Mouse (Mus musculus): ENCODE results near the gene Zfp541. TPM values are rescaled to one million over a fixed set of nuclear protein-coding genes. Genes with fewer than 3 reads are reported as not detected.

Zfp541 gene
- polyA plus RNA-seq, 1 experiment from 2014 or later = 0.14 TPM

DNA sequence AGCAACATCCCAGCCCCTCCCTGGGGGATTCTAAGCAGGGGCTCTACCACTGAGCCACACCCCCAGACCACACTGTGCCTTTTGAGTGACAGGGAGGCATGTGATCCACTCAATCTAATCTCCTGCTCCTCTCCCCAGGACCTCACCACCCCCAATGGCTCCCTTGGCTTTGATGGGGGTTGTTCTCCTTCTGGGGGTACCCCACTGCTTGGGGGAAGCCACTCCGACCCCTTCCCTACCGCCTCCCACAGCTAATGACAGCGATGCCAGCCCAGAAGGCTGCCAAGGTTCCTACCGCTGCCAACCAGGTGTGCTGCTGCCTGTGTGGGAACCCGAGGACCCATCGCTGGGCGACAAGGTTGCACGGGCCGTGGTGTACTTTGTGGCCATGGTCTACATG lies 72.1 kb downstream of the Zfp541 start:
- Histone ChIP-seq H3K9me3 (replicated peaks; ENCODE audit: control insufficient read depth, low read length, poor library complexity, severe bottlenecking) (no peaks in the 10 kb centered on the region), H3K4me3 (ENCODE audit: low read depth, low read length) (no peak overlapping the region), H3K36me3 (ENCODE audit: control insufficient read depth, insufficient read depth, low read length) (no peaks in the 10 kb centered on the region; the same call in 1 of the 2 replicates), H3K9ac (ENCODE audit: low read depth, low read length) (no peak overlapping the region), H3K27ac (ENCODE audit: low read length) (no peak overlapping the region), H3K4me1 (ENCODE audit: control insufficient read depth, insufficient read depth, low read length) (peaks cover 39% of the 10 kb centered on the region), H3K27me3 (ENCODE audit: control insufficient read depth, insufficient read depth, low read depth, low read length) (no peaks in the 10 kb centered on the region), H3K4me2 (ENCODE audit: low read length) (no peak overlapping the region)
- ATAC-seq = no peak
- WGBS = 95% methylated on average over 9 of the region's 9 CpGs

DNA sequence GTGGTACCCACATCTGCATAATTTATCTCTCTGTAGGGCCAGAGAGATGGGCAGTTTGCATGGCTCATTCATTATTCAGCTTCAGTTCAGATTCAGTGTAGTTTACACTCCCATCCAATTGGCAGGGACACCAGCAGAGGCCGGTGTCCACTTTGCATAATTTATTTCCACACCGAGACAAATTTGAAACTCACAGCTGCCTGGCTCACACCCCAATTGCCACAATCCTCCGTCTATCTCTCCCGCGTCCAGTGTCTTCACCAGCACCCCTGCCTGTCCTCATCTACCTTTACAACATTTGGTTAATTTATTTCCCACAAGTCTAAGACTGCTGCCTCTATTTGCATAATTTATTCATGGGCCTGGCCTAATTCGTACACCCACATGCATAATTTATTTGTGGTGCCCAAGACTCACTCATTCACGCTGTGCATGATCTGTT lies 73.4 kb downstream of the Zfp541 start:
- Histone ChIP-seq H3K4me2 (ENCODE audit: low read length) (peak overlapping the region; percentile 6; the same call in 1 of the 2 replicates), H3K9ac (ENCODE audit: low read depth, low read length) (no peak overlapping the region), H3K27me3 (ENCODE audit: control insufficient read depth, insufficient read depth, low read depth, low read length) (no peaks in the 10 kb centered on the region), H3K4me1 (ENCODE audit: control insufficient read depth, insufficient read depth, low read length) (peaks cover 32% of the 10 kb centered on the region), H3K4me3 (ENCODE audit: low read depth, low read length) (no peak overlapping the region), H3K36me3 (ENCODE audit: control insufficient read depth, insufficient read depth, low read length) (no peaks in the 10 kb centered on the region; the same call in 1 of the 2 replicates), H3K27ac (ENCODE audit: low read length) (peak overlapping the region; percentile 2), H3K9me3 (replicated peaks; ENCODE audit: control insufficient read depth, low read length, poor library complexity, severe bottlenecking) (no peaks in the 10 kb centered on the region)
- ATAC-seq = peak; percentile 33
- WGBS = 16% methylated on average over 7 of the region's 7 CpGs

Other genes starting within 250 kb of the Zfp541 start
- not detected in 2 replicates for gene Obox6, start 222.1 kb upstream of the Zfp541 start, polyA plus RNA-seq (2015; fragmentation: Nextera tagmentation; extraction: Ambion mirVana)
- 0.24 and 0.27 TPM in 2 replicates for gene Crx, start 181.8 kb upstream of the Zfp541 start, polyA plus RNA-seq (2015; fragmentation: Nextera tagmentation; extraction: Ambion mirVana)
- not detected in 2 replicates for gene Crxos, start 179.2 kb upstream of the Zfp541 start, polyA plus RNA-seq (2015; fragmentation: Nextera tagmentation; extraction: Ambion mirVana)
- gene Selenow, start 139.4 kb upstream of the Zfp541 start, polyA plus RNA-seq (2015; fragmentation: Nextera tagmentation; extraction: Ambion mirVana) = 1,578 and 1,695 TPM in 2 replicates
- gene Nop53, start 115.7 kb upstream of the Zfp541 start, polyA plus RNA-seq (2015; fragmentation: Nextera tagmentation; extraction: Ambion mirVana) = 108 and 110 TPM in 2 replicates
- gene Ehd2, start 94.2 kb upstream of the Zfp541 start, polyA plus RNA-seq (2015; fragmentation: Nextera tagmentation; extraction: Ambion mirVana) = 4.6 and 4.9 TPM in 2 replicates
- gene Bicra, start 13.9 kb upstream of the Zfp541 start, polyA plus RNA-seq (2015; fragmentation: Nextera tagmentation; extraction: Ambion mirVana) = 5.9 and 7.7 TPM in 2 replicates
- 218 and 245 TPM in 2 replicates for gene Napa, start 36.6 kb downstream of the Zfp541 start, polyA plus RNA-seq (2015; fragmentation: Nextera tagmentation; extraction: Ambion mirVana)
- 50.6 and 53.6 TPM in 2 replicates for gene Kptn, start 58.1 kb downstream of the Zfp541 start, polyA plus RNA-seq (2015; fragmentation: Nextera tagmentation; extraction: Ambion mirVana)
- gene Slc8a2, start 68.0 kb downstream of the Zfp541 start, polyA plus RNA-seq (2015; fragmentation: Nextera tagmentation; extraction: Ambion mirVana) = 0.73 and 1.0 TPM in 2 replicates
- gene Meis3, start 113.3 kb downstream of the Zfp541 start, polyA plus RNA-seq (2015; fragmentation: Nextera tagmentation; extraction: Ambion mirVana) = 143 and 147 TPM in 2 replicates
- 13.6 and 14.3 TPM in 2 replicates for gene Dhx34, start 160.2 kb downstream of the Zfp541 start, polyA plus RNA-seq (2015; fragmentation: Nextera tagmentation; extraction: Ambion mirVana)
- gene C5ar2, start 182.3 kb downstream of the Zfp541 start, polyA plus RNA-seq (2015; fragmentation: Nextera tagmentation; extraction: Ambion mirVana) = 0.06 and 0.14 TPM in 2 replicates
- gene C5ar1, start 197.7 kb downstream of the Zfp541 start, polyA plus RNA-seq (2015; fragmentation: Nextera tagmentation; extraction: Ambion mirVana) = 1.2 and 1.5 TPM in 2 replicates
- gene Inafm1, start 211.8 kb downstream of the Zfp541 start, polyA plus RNA-seq (2015; fragmentation: Nextera tagmentation; extraction: Ambion mirVana) = 44.5 and 49.3 TPM in 2 replicates
- gene Ccdc9, start 225.0 kb downstream of the Zfp541 start, polyA plus RNA-seq (2015; fragmentation: Nextera tagmentation; extraction: Ambion mirVana) = 22.1 and 25.4 TPM in 2 replicates
- 30.0 and 31.3 TPM in 2 replicates for gene Bbc3, start 246.6 kb downstream of the Zfp541 start, polyA plus RNA-seq (2015; fragmentation: Nextera tagmentation; extraction: Ambion mirVana)

All from midbrain, embryonic 16.5 days (tissue).